9 mouse cellular contexts compared by ENCODE assay signal in genomic region chr1:153014431-153015186, GRCm38 (mm10). TPM values are rescaled to one million over a fixed set of nuclear protein-coding genes. Genes with fewer than 3 reads are reported as not detected.
DNase-seq lines count a peak whose midpoint lies in the region; ATAC-seq and TF ChIP-seq lines count a peak whose summit lies in the region.
"Had no signal": no experiment of that assay in that cellular context is flagged by ENCODE, and none has a peak within 500 bp of the region (broad histone marks: within the 10 kb centered on the region; RNA-seq: fewer than 3 reads in every experiment).

No protein-coding gene starts in this region.

- DNase-seq in layer of hippocampus, adult 2 months (ENCODE audit: low spot score in 2 of 2), result no peak
- no peak for DNase-seq in layer of hippocampus, adult 9-10 months (ENCODE audit: low spot score)
- peak; percentile 85 to 87 for DNase-seq in cerebellum, postnatal 25 days
- peak; percentile 51 to 62 for DNase-seq in heart, adult 18-20 months
- DNase-seq in kidney, adult 9 months, result peak; percentile 47
- DNase-seq in midbrain, embryonic 11.5 days (ENCODE audit: low spot score, missing footprints), result peak; percentile 92
- DNase-seq in urinary bladder, adult 2 months (ENCODE audit: low spot score), result no peak
- DNase-seq in thymus, postnatal 4 days, result no peak

- peaks cover 20% of the 10 kb centered on the region for H3K4me1 ChIP-seq in midbrain, embryonic 11.5 days (ENCODE audit: control insufficient read depth, insufficient read depth, low read length)

- H3K9me3 ChIP-seq in midbrain, embryonic 11.5 days (ENCODE audit: control insufficient read depth, low read length), result no peaks in the 10 kb centered on the region

- H3K27me3 ChIP-seq in midbrain, embryonic 11.5 days (ENCODE audit: control insufficient read depth, insufficient read depth, low read length), result peaks cover 7% of the 10 kb centered on the region; the same call in 1 of the 2 replicates
- H3K27me3 ChIP-seq: CH12.LX had no signal

- peak overlapping the region; percentile 1 for H3K9ac ChIP-seq in midbrain, embryonic 11.5 days (ENCODE audit: low read length)

- no peaks in the 10 kb centered on the region for H3K36me3 ChIP-seq in midbrain, embryonic 11.5 days (ENCODE audit: control insufficient read depth, insufficient read depth, low read length)

- TF ChIP-seq CTCF in layer of hippocampus, adult 2 months (conservative IDR thresholded peaks at IDR 0.05), result no peak

- peak overlapping the region; percentile 21; the same call in 1 of the 2 replicates for H3K27ac ChIP-seq in layer of hippocampus, adult 2 months
- H3K27ac ChIP-seq in midbrain, embryonic 11.5 days (ENCODE audit: low read depth, low read length), result peak overlapping the region; percentile 49

- peak overlapping the region; percentile 3; the same call in 1 of the 2 replicates for H3K4me2 ChIP-seq in midbrain, embryonic 11.5 days

- WGBS in midbrain, embryonic 11.5 days, result 18% methylated on average over 14 of the region's 14 CpGs

- ATAC-seq in midbrain, embryonic 11.5 days (ENCODE audit: low FRiP score), result peak; percentile 60

- H3K4me3 ChIP-seq in layer of hippocampus, adult 2 months, result no peak overlapping the region
- H3K4me3 ChIP-seq in midbrain, embryonic 11.5 days (ENCODE audit: low read depth, low read length), result no peak overlapping the region

RNA-seq across cellular contexts. Expression of gene Nmnat2, which starts 59.8 kb away (rescaled TPM):
- 100 to 1,000 TPM; 133 to 141 TPM for total RNA-seq in layer of hippocampus, adult 2 months (2021)
- under 1 TPM; 0.27 to 0.51 TPM for total RNA-seq in heart, adult 18-20 months (2021)
- polyA plus RNA-seq in midbrain, embryonic 11.5 days (2014; fragmentation: Nextera tagmentation; extraction: Ambion mirVana), result 15.0 and 20.4 TPM in 2 replicates
- 2.2 and 2.5 TPM in 2 replicates for polyA plus RNA-seq in urinary bladder, adult 2 months (2012; rRNA removed)

Comparison
In these comparisons a context has a peak if more than half of its experiments do, and no peak if none do; other contexts are left out.
1. DNase-seq: peak in cerebellum, postnatal 25 days (2 of 2), heart, adult 18-20 months (2 of 2), kidney, adult 9 months (single experiment) and midbrain, embryonic 11.5 days (single experiment); none in layer of hippocampus, adult 2 months (0 of 2), layer of hippocampus, adult 9-10 months (single experiment), urinary bladder, adult 2 months (single experiment) and thymus, postnatal 4 days (single experiment).
2. RNA of gene Nmnat2, which starts 59.8 kb away (total RNA-seq): 133 to 141 TPM in layer of hippocampus, adult 2 months; 0.27 to 0.51 TPM in heart, adult 18-20 months; every median in the first group is over 10 times any median in the second.